Mouse (Mus musculus): ENCODE data around the gene Zkscan5.

- TF ChIP-seq POLR2A (IDR thresholded peaks at IDR 0.05; ENCODE audit: borderline replicate concordance, low read depth, low read length) (no peak), CTCF (IDR thresholded peaks at IDR 0.05; ENCODE audit: low read depth, low read length) (no peak)
Measured at GRCm38 (mm10) chr5:145226453-145226852, 22.1 kb downstream of the Zkscan5 start.
